Mouse (Mus musculus) heart, postnatal 0 days (tissue): ENCODE results near the gene Mknk1.

ENCODE experiments used
- CTCF ChIP-seq: IDR thresholded peaks from 2 replicates; pipeline ENCODE4 v1.5.1; 2016; ENCODE audit warnings: antibody characterized with exemption, control low read depth, low read depth
- EP300 ChIP-seq: IDR thresholded peaks from 2 replicates; pipeline ENCODE4 v1.6.1; 2016; ENCODE audit warnings: antibody characterized with exemption, low read depth

DNA sequence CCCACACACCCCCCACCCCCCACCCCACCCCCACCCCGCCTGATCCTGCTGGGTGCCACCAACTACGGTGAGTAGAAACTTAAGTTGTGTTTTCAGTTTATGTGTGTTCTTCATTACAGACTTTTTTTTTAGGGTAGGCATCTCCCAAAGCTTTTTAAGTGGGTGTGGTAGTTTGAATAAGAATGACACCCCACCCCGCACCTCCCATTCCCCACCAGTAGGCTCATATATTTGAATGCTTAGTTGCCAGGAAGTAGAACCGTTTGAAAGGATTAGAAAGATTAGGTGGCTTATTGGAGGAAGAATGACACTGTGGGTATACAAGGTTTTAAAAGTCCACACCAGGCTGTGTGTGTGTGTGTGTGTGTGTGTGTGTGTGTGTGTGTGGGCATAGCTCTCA, 26.7 kb upstream of the Mknk1 start:
- TF ChIP-seq CTCF, result no peak
- no peak for TF ChIP-seq EP300
